Mouse (Mus musculus) midbrain, embryonic 16.5 days (tissue): ENCODE measurements around the gene Kremen1. TPM values are rescaled to one million over a fixed set of nuclear protein-coding genes. Genes with fewer than 3 reads are reported as not detected.

ENCODE experiments used
- ATAC-seq: fragments of 200-750 bp; cut with Nextera tagmentation; 2 replicates; pipeline ENCODE4 v1.8.0; 2017; ENCODE audit warnings: moderate TSS enrichment
- H3K27ac ChIP-seq: fragments of 300-500 bp; sonication (generic); 2 replicates; pipeline ENCODE4 v1.5.1; 2014; ENCODE audit warnings: mild to moderate bottlenecking, low read length, mixed read lengths
- H3K27me3 ChIP-seq: fragments of 300-500 bp; sonication (generic); 2 replicates; pipeline ENCODE4 v1.6.1; 2014; ENCODE audit warnings: low read depth, low read length, mixed read lengths; ENCODE audit not compliant: control insufficient read depth, insufficient read depth
- H3K36me3 ChIP-seq: fragments of 300-500 bp; sonication (generic); 2 replicates; pipeline ENCODE4 v1.6.1; 2014; ENCODE audit warnings: mild to moderate bottlenecking, low read length, moderate library complexity, mixed read lengths; ENCODE audit not compliant: control insufficient read depth, insufficient read depth
- H3K4me1 ChIP-seq: fragments of 300-500 bp; sonication (generic); 2 replicates; pipeline ENCODE4 v1.6.1; 2014; ENCODE audit warnings: mild to moderate bottlenecking, low read length, mixed read lengths; ENCODE audit not compliant: control insufficient read depth, insufficient read depth
- H3K4me2 ChIP-seq: fragments of 300-500 bp; sonication (generic); 2 replicates; pipeline ENCODE4 v1.6.1; 2014; ENCODE audit warnings: mild to moderate bottlenecking, low read length, mixed read lengths
- H3K4me3 ChIP-seq: fragments of 300-500 bp; sonication (generic); 2 replicates; pipeline ENCODE4 v1.5.1; 2014; ENCODE audit warnings: low read depth, mild to moderate bottlenecking, low read length, moderate library complexity, mixed read lengths
- H3K9ac ChIP-seq: fragments of 300-500 bp; sonication (generic); 2 replicates; pipeline ENCODE4 v1.6.1; 2014; ENCODE audit warnings: low read depth, low read length, mixed read lengths
- H3K9me3 ChIP-seq: fragments of 300-500 bp; sonication (generic); replicated peaks from 2 replicates; pipeline ENCODE4 v1.6.1; 2014; ENCODE audit warnings: mild to moderate bottlenecking, low read length, mixed read lengths; ENCODE audit not compliant: control insufficient read depth, poor library complexity, severe bottlenecking
- WGBS: fragments of 180-500 bp; shearing (Covaris S2); extraction: QIAGEN DNeasy Blood & Tissue Kit; methylation state at CpG from one replicate; pipeline ENCODE4 v1.1.7; 2014; 5-methylcytosine and 5-hydroxymethylcytosine counted together
- polyA plus RNA-seq: library from polyadenylated mRNA; unstranded; fragments of >200 nt; fragmentation: Nextera tagmentation; extraction: Ambion mirVana; gene quantifications from 2 replicates; pipeline ENCODE4 v1.2.1, GENCODE M21; 2015

Kremen1 gene
- polyA plus RNA-seq, 1 experiment from 2014 or later = 4.8 TPM

DNA sequence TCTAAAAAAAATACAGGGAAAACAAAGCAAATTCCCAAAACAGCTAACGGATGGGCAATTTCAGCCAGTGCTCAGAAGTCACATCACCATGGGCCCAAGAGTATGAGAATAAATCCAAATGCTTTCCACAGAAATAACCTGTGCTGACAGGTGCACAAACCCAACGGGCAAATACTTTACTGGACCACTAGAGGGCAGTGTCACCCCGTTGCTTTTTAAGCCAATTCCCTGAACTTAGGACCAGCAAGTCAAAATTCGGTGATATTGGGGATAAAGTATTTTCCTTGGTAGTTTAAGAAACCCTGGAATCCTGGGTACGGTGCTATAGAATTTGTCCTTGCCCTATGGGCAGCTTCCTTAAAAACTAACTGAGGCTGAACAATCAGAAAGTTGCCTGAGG lies 29.3 kb upstream of the Kremen1 start:
- Histone ChIP-seq H3K36me3 (no peaks in the 10 kb centered on the region), H3K9me3 (no peaks in the 10 kb centered on the region), H3K4me1 (no peaks in the 10 kb centered on the region), H3K4me2 (no peak overlapping the region), H3K4me3 (no peak overlapping the region), H3K9ac (no peak overlapping the region), H3K27ac (no peak overlapping the region), H3K27me3 (no peaks in the 10 kb centered on the region)
- 0 out of 2 replicates have a peak, but pooled peaks have one; percentile 36 for ATAC-seq
- 12% methylated on average over 5 of the region's 5 CpGs for WGBS

DNA sequence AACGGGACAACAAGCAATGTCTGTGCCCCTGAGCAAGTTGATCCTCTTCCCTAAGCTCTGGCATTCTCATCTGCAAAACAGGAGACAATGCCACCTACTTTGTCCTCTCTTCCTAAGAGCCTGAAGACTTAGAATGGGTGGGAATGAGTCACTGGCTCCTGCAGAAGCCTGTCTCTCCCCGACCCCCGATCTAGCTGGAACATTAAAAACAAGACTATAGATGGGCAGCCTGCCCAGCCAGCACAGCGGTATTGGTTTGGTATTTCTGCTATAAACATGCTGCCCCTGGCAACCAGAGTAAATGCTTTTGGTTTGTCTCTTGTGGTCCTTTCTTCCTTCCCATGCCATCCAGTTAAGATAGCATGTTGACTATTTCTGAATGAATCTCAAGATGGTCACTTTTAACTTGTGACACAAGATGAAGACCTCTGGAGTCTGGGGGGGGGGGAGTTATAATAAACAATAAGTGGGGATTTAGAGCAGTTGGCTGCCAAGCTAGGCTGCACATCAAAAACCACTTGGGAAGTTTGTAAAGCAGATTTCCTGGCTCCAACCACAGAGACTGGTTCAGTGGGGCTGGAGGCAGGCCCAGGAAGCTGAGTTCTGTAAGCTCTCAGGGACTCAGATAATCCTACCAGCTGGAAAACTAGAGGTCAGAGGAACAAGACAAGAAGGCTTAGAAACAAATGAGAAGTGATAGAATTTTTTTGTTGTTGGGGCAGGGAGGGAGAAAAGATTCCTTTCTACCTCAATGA lies 28.6 kb upstream of the Kremen1 start:
- no peaks in the 10 kb centered on the region for H3K9me3 ChIP-seq
- no peak overlapping the region for H3K9ac ChIP-seq
- 0 out of 2 replicates have a peak overlapping the region, but pooled peaks have one; percentile 17 for H3K27ac ChIP-seq
- no peaks in the 10 kb centered on the region for H3K36me3 ChIP-seq
- H3K27me3 ChIP-seq = no peaks in the 10 kb centered on the region
- 62% methylated on average over 4 of the region's 4 CpGs for WGBS
- H3K4me2 ChIP-seq = no peak overlapping the region
- no peak for ATAC-seq
- H3K4me1 ChIP-seq = no peaks in the 10 kb centered on the region
- H3K4me3 ChIP-seq = no peak overlapping the region

DNA sequence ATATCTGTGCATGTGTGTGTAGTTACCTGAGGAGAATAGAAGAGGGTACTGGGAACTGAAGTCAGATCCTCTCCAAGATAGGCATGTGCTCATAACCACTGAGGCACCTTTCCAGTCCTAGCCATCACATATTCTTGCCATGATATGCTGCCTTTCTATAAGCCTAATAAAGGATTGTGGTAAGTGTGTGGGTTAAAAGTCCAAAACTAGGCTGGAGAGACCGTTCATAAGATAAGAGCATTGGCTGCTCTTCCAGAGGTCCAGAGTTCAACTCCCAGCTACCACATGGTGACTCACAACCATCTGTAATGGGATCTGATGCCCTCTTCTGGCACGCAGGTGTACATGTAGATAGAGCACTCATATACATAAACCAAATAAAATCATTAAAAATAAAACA lies 22.6 kb upstream of the Kremen1 start:
- no peaks in the 10 kb centered on the region for H3K9me3 ChIP-seq
- H3K4me3 ChIP-seq = no peak overlapping the region
- no peaks in the 10 kb centered on the region for H3K4me1 ChIP-seq
- no peak for ATAC-seq
- H3K36me3 ChIP-seq = peaks cover 5% of the 10 kb centered on the region; the same call in 1 of the 2 replicates
- no peak overlapping the region for H3K9ac ChIP-seq
- no peaks in the 10 kb centered on the region for H3K27me3 ChIP-seq
- WGBS = 100% methylated on average over 2 of the region's 2 CpGs
- no peak overlapping the region for H3K27ac ChIP-seq
- no peak overlapping the region for H3K4me2 ChIP-seq

DNA sequence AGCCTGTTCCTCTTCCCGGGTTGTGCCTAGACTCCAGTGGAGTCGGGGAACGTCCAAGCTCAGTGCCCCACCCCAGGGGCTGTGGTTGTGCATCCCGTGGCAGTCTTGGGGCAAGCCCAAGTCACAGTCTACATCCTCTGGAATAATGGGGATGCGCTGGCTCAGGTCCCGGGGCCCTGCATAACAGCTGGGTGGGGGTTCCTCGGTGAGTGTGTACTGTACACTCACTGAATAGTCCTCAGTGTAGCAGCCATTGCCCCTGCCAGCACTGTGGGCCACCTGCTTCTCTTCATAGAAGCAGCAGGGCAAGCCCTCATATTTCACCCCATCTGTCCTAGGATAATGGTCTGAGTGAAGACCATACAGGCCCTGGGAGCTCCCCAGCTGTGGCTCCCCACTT lies 19.6 kb upstream of the Kremen1 start:
- peaks cover 5% of the 10 kb centered on the region; the same call in 1 of the 2 replicates for H3K36me3 ChIP-seq
- ATAC-seq = no peak; the same call in 1 of the 2 replicates
- H3K27ac ChIP-seq = no peak overlapping the region
- no peaks in the 10 kb centered on the region for H3K4me1 ChIP-seq
- no peak overlapping the region for H3K4me3 ChIP-seq
- WGBS = 91% methylated on average over 7 of the region's 7 CpGs
- H3K9ac ChIP-seq = no peak overlapping the region
- no peaks in the 10 kb centered on the region for H3K27me3 ChIP-seq
- no peaks in the 10 kb centered on the region for H3K9me3 ChIP-seq
- no peak overlapping the region for H3K4me2 ChIP-seq

DNA sequence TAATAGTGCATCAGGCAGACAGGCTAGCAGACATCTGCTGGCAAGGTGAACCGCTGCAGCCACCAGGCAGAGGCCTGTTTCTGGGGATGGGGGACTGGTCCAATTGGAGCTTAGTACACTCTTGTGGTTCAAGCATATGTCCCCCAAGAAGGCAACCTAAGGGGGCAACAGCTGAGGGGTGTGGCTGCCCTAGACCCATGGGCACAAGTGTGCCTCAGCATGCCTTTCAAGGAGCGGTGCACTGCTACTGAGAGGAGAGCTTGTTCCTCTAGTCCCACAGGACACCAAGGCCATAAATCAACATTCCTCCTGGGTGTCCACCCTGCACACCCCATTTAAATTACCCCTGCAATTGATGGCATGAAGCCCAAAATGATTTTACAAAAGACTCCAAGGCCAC lies 17.1 kb upstream of the Kremen1 start:
- 81% methylated on average over 2 of the region's 2 CpGs for WGBS

DNA sequence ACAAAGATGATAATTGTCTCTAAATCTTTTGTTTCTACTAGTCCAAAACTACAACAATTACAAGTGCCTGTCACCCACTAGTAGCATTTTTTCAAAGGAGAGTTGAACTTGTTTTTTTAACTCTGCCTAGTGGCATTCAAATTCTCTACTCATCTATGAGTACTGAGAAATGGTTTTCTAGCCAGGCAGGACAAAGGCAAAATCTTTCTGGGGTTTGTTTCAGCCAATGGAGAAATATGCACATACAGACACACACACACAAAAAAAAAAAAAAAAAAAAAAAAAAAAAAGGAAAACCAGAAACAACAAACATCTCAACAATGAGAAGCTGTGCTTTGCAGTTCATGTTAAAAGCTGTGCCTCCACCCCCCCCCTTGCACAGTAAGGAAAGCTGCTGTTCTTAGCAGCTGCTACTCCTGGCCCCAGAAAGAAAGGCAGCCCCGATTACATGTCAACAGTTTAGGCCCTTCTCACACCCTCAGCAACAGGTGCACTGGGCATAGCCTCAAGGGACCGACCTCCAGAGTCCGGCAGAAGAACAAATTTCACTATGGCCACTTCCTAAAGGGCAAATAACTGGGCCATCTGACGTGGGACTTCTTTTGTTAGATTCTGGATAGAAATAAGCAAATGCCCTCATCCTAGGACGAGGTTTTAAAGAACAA lies 16.1 kb upstream of the Kremen1 start:
- WGBS = 62% methylated on average over 5 of the region's 5 CpGs
- no peak overlapping the region for H3K27ac ChIP-seq
- ATAC-seq = no peak
- H3K36me3 ChIP-seq = no peaks in the 10 kb centered on the region
- no peak overlapping the region for H3K4me3 ChIP-seq
- no peak overlapping the region for H3K9ac ChIP-seq
- H3K27me3 ChIP-seq = no peaks in the 10 kb centered on the region
- no peaks in the 10 kb centered on the region for H3K4me1 ChIP-seq
- H3K9me3 ChIP-seq = no peaks in the 10 kb centered on the region
- no peak overlapping the region for H3K4me2 ChIP-seq

More for the DNA sequence above, 17.1 kb upstream of the Kremen1 start:
- Histone ChIP-seq H3K4me3 (no peak overlapping the region), H3K27me3 (no peaks in the 10 kb centered on the region), H3K4me2 (no peak overlapping the region), H3K27ac (no peak overlapping the region), H3K4me1 (no peaks in the 10 kb centered on the region), H3K9ac (no peak overlapping the region), H3K36me3 (peaks cover 5% of the 10 kb centered on the region; the same call in 1 of the 2 replicates), H3K9me3 (no peaks in the 10 kb centered on the region)
- no peak for ATAC-seq

DNA sequence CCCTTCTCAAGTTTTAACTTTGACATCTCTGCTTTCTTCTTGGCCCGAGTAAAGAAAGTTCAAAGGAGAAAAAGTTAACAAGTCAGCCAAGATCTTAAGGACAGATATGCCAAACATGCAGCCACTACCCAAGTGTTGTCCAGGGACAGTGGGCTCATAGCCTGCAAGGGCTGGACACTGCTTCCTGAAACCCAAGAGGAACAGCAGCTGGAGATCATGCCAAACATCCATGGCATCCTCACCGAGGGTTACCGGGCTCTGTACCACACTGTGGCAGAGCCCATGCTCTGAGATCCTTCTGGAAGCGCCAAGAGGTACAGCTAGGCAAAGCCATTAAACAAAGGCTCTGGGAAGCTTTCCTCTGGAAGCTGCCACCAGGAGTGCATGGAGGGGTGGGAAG lies 13.9 kb upstream of the Kremen1 start:
- Histone ChIP-seq H3K27me3 (no peaks in the 10 kb centered on the region), H3K4me3 (no peak overlapping the region), H3K9me3 (no peaks in the 10 kb centered on the region), H3K4me2 (no peak overlapping the region), H3K27ac (no peak overlapping the region), H3K9ac (no peak overlapping the region), H3K36me3 (no peaks in the 10 kb centered on the region), H3K4me1 (peaks cover 5% of the 10 kb centered on the region; the same call in 1 of the 2 replicates)
- no peak for ATAC-seq
- 92% methylated on average over 4 of the region's 4 CpGs for WGBS

DNA sequence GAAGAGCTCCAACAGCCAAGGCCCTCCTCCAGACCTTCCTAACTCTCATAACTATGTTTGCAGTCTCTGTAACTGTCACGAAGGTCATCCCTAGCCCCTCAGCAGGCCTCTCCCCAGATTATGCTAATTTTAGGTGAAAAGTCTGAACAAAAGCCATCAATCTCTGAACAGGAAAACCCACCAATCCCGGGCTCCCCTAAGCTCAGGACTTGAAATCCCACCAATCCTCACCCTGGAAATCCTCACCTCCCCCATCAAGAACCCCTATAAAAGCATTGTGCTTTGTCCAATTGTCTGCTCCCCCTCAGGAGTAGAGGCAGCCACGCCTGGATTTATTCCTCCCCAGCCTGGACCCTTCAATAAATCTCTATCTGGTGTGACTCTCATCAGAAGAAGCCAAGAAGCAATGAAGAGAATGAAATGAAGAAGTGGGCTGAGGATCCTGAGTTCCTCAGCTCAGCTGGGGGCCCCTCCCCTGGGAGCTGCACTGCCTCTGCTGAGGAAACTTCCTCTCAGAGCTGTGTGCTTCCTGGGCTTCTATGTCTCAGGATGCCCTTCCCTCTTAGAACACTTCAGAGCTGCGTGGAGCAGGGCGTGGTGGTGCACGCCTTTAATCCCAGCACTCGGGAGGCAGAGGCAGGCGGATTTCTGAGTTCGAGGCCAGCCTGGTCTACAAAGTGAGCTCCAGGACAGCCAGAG lies 11.3 kb upstream of the Kremen1 start:
- Histone ChIP-seq H3K9ac (no peak overlapping the region), H3K4me1 (peaks cover 5% of the 10 kb centered on the region; the same call in 1 of the 2 replicates), H3K4me2 (no peak overlapping the region), H3K27ac (no peak overlapping the region), H3K36me3 (no peaks in the 10 kb centered on the region), H3K9me3 (no peaks in the 10 kb centered on the region), H3K4me3 (no peak overlapping the region), H3K27me3 (no peaks in the 10 kb centered on the region)
- 66% methylated on average over 8 of the region's 9 CpGs for WGBS
- no peak for ATAC-seq

DNA sequence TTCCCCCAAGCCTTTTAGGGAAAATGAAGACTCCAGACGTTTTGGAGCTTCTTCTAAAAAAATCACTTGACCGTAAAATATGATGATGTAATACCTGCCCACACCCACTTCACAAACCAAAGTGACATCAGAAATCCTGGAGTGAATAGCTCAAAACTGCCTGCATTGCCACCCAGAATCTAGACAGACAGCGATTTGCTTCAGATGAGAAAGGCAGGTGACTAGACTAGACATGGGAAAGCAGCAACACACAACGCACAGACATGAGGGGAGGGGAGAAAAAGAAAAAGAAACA lies 10.7 kb upstream of the Kremen1 start:
- 57% methylated on average over 4 of the region's 4 CpGs for WGBS
- Histone ChIP-seq H3K36me3 (no peaks in the 10 kb centered on the region), H3K27ac (peak overlapping the region; percentile 60; the same call in 1 of the 2 replicates), H3K4me3 (no peak overlapping the region), H3K4me1 (peaks cover 5% of the 10 kb centered on the region; the same call in 1 of the 2 replicates), H3K9me3 (no peaks in the 10 kb centered on the region), H3K27me3 (no peaks in the 10 kb centered on the region), H3K9ac (no peak overlapping the region), H3K4me2 (no peak overlapping the region)
- 0 out of 2 replicates have a peak, but pooled peaks have one; percentile 36 for ATAC-seq
